Mouse (Mus musculus) heart, embryonic 13.5 days (tissue): ENCODE data around the gene Aldh18a1. TPM values are rescaled to one million over a fixed set of nuclear protein-coding genes. Genes with fewer than 3 reads are reported as not detected.
A peak's percentile ranks its signal among the peaks of the same experiment; 100 is the strongest.

Experiments
- ATAC-seq: fragments of 200-750 bp; cut with Nextera tagmentation; 2 replicates; pipeline ENCODE4 v1.8.0; 2017; ENCODE audit warnings: moderate TSS enrichment; ENCODE audit not compliant: insufficient number of reproducible peaks, low FRiP score, low TSS enrichment; ENCODE audit errors: extremely low read depth
- H3K27ac ChIP-seq: fragments of 300-500 bp; sonication (generic); replicated peaks from 2 replicates; pipeline ENCODE4 v1.5.1; 2015; ENCODE audit warnings: moderate library complexity, mild to moderate bottlenecking, inconsistent platforms
- H3K27me3 ChIP-seq: fragments of 300-500 bp; sonication (generic); replicated peaks from 2 replicates; pipeline ENCODE4 v1.6.1; 2015; ENCODE audit warnings: mild to moderate bottlenecking, inconsistent platforms
- H3K36me3 ChIP-seq: fragments of 300-500 bp; sonication (generic); 2 replicates; pipeline ENCODE4 v1.6.1; 2015; ENCODE audit warnings: mild to moderate bottlenecking, inconsistent platforms
- H3K4me1 ChIP-seq: fragments of 300-500 bp; sonication (generic); 2 replicates; pipeline ENCODE4 v1.6.1; 2015; ENCODE audit warnings: inconsistent platforms
- H3K4me2 ChIP-seq: fragments of 300-500 bp; sonication (generic); 2 replicates; pipeline ENCODE4 v1.6.1; 2015; ENCODE audit warnings: inconsistent platforms, mild to moderate bottlenecking, moderate library complexity
- H3K4me3 ChIP-seq: fragments of 300-500 bp; sonication (generic); 2 replicates; pipeline ENCODE4 v1.5.1; 2015; ENCODE audit warnings: moderate library complexity, mild to moderate bottlenecking, inconsistent platforms
- H3K9ac ChIP-seq: fragments of 300-500 bp; sonication (generic); 2 replicates; pipeline ENCODE4 v1.6.1; 2015; ENCODE audit warnings: inconsistent platforms, mild to moderate bottlenecking, moderate library complexity
- H3K9me3 ChIP-seq: fragments of 300-500 bp; sonication (generic); 2 replicates; pipeline ENCODE4 v1.6.1; 2016; ENCODE audit warnings: inconsistent platforms
- WGBS: fragments of 180-500 bp; shearing (Covaris S2); methylation state at CpG from one replicate; pipeline ENCODE4 v1.1.7; 2015; ENCODE audit warnings: mixed read lengths; 5-methylcytosine and 5-hydroxymethylcytosine counted together
- polyA plus RNA-seq: library from polyadenylated mRNA; unstranded; fragments of >200 nt; fragmentation: Nextera tagmentation; extraction: Ambion mirVana; gene quantifications from 2 replicates; pipeline ENCODE4 v1.2.1, GENCODE M21; 2015

The Aldh18a1 gene
- polyA plus RNA-seq, 1 experiment from 2014 or later = 40.7 TPM

GRCm38 (mm10) chr19:40510387-40511099, 77.7 kb downstream of the Aldh18a1 start:
- Histone ChIP-seq H3K27me3 (no peaks in the 10 kb centered on the region), H3K4me2 (peak overlapping the region; percentile 92), H3K4me1 (peaks cover 45% of the 10 kb centered on the region), H3K4me3 (no peak overlapping the region), H3K36me3 (peaks cover 8% of the 10 kb centered on the region; the same call in 1 of the 2 replicates), H3K27ac (no peak overlapping the region), H3K9ac (peak overlapping the region; percentile 93), H3K9me3 (no peaks in the 10 kb centered on the region)
- no peak for ATAC-seq
- 65% methylated on average over 13 of the region's 13 CpGs for WGBS

GRCm38 (mm10) chr19:40509274-40509673, 79.0 kb downstream of the Aldh18a1 start:
- Histone ChIP-seq H3K4me1 (peaks cover 57% of the 10 kb centered on the region), H3K27ac (peak overlapping the region; percentile 38; the same call in 1 of the 2 replicates), H3K36me3 (peaks cover 8% of the 10 kb centered on the region; the same call in 1 of the 2 replicates), H3K4me2 (no peak overlapping the region), H3K9me3 (no peaks in the 10 kb centered on the region), H3K9ac (no peak overlapping the region; the same call in 1 of the 2 replicates), H3K4me3 (no peak overlapping the region), H3K27me3 (no peaks in the 10 kb centered on the region)
- no peak for ATAC-seq
- WGBS = 70% methylated on average over 2 of the region's 2 CpGs

GRCm38 (mm10) chr19:40508851-40509250, 79.4 kb downstream of the Aldh18a1 start:
- 43% methylated on average over 2 of the region's 2 CpGs for WGBS
- H3K27ac ChIP-seq = peak overlapping the region; percentile 38; the same call in 1 of the 2 replicates

GRCm38 (mm10) chr19:40506965-40507364, 81.3 kb downstream of the Aldh18a1 start:
- Histone ChIP-seq H3K9ac (no peak overlapping the region), H3K9me3 (no peaks in the 10 kb centered on the region), H3K27me3 (no peaks in the 10 kb centered on the region), H3K27ac (no peak overlapping the region), H3K4me1 (peaks cover 66% of the 10 kb centered on the region), H3K36me3 (peaks cover 16% of the 10 kb centered on the region; the same call in 1 of the 2 replicates), H3K4me3 (no peak overlapping the region), H3K4me2 (no peak overlapping the region)
- WGBS = 80% methylated on average over 3 of the region's 3 CpGs
- ATAC-seq = no peak

More at GRCm38 (mm10) chr19:40508851-40509250, 79.4 kb downstream of the Aldh18a1 start:
- Histone ChIP-seq H3K4me2 (no peak overlapping the region), H3K4me1 (peaks cover 58% of the 10 kb centered on the region), H3K27me3 (no peaks in the 10 kb centered on the region), H3K4me3 (no peak overlapping the region), H3K36me3 (peaks cover 10% of the 10 kb centered on the region; the same call in 1 of the 2 replicates), H3K9me3 (no peaks in the 10 kb centered on the region), H3K9ac (no peak overlapping the region; the same call in 1 of the 2 replicates)
- no peak for ATAC-seq

DNA sequence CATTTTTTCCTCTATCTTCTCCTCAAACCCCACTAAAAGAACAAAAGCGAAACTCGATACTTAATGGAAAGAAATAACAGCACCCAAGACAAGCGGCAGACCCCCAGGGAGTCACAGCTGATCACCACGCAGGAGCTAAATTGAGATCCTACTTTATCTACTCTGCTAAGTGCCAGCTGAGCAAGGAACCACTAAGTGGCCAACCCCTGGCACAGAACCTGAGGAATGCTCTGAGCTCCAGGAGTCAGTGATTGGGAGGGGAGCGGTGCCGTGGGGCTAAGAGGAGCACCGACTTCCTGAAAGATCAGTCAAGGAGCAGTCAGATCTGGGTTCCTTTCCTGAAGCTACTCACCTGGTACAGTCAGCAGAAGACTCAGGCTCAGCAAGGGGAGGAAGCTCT, 83.9 kb downstream of the Aldh18a1 start:
- Histone ChIP-seq H3K9ac (0 out of 2 replicates have a peak overlapping the region, but pooled peaks have one; percentile 10), H3K27ac (peak overlapping the region; percentile 48), H3K27me3 (no peaks in the 10 kb centered on the region), H3K36me3 (peaks cover 27% of the 10 kb centered on the region), H3K4me1 (peaks cover 58% of the 10 kb centered on the region), H3K4me3 (no peak overlapping the region), H3K4me2 (peak overlapping the region; percentile 18; the same call in 1 of the 2 replicates), H3K9me3 (no peaks in the 10 kb centered on the region)
- 47% methylated on average over 7 of the region's 7 CpGs for WGBS
- no peak for ATAC-seq

Other genes starting within 250 kb of the Aldh18a1 start
- gene Sorbs1, start 74.7 kb downstream of the Aldh18a1 start, polyA plus RNA-seq = 65.4 and 74.3 TPM in 2 replicates
- gene Tctn3, start 23.8 kb upstream of the Aldh18a1 start, polyA plus RNA-seq = 8.1 and 9.6 TPM in 2 replicates
- 8.0 and 9.2 TPM in 2 replicates for gene Entpd1, start 23.9 kb upstream of the Aldh18a1 start, polyA plus RNA-seq
- 0.05 TPM in 1 of 2 replicates, not detected in the other for gene Cc2d2b, start 160.3 kb upstream of the Aldh18a1 start, polyA plus RNA-seq
- gene Ccnj, start 242.8 kb upstream of the Aldh18a1 start, polyA plus RNA-seq = 7.9 and 10.0 TPM in 2 replicates